Mouse (Mus musculus) heart, postnatal 0 days (tissue): ENCODE results near the gene Ptpro. TPM values are rescaled to one million over a fixed set of nuclear protein-coding genes. Genes with fewer than 3 reads are reported as not detected.
A peak's percentile ranks its signal among the peaks of the same experiment; 100 is the strongest.

Source experiments
- ATAC-seq: fragments of 200-750 bp; cut with Nextera tagmentation; 2 replicates; pipeline ENCODE4 v1.8.0; 2017; ENCODE audit warnings: low read depth, moderate number of reproducible peaks, moderate library complexity; ENCODE audit not compliant: insufficient read depth
- DNase-seq: peaks from one replicate; pipeline ENCODE4 v3.0.0-alpha.2; 2016; ENCODE audit warnings: low spot score
- H3K27ac ChIP-seq: fragments of 300-500 bp; sonication (generic); 2 replicates; pipeline ENCODE4 v1.5.1; 2014; ENCODE audit warnings: low read depth, mild to moderate bottlenecking
- H3K27me3 ChIP-seq: fragments of 300-500 bp; sonication (generic); 2 replicates; pipeline ENCODE4 v1.6.1; 2014; ENCODE audit warnings: low read length, mixed read lengths; ENCODE audit not compliant: control insufficient read depth, insufficient read depth
- H3K36me3 ChIP-seq: fragments of 300-500 bp; sonication (generic); replicated peaks from 2 replicates; pipeline ENCODE4 v1.6.1; 2014; ENCODE audit warnings: low read length, mixed read lengths; ENCODE audit not compliant: control insufficient read depth, insufficient read depth
- H3K4me1 ChIP-seq: fragments of 300-500 bp; sonication (generic); 2 replicates; pipeline ENCODE4 v1.6.1; 2014; ENCODE audit warnings: antibody characterized with exemption; ENCODE audit not compliant: control insufficient read depth, insufficient read depth
- H3K4me2 ChIP-seq: fragments of 300-500 bp; sonication (generic); 2 replicates; pipeline ENCODE4 v1.6.1; 2014; ENCODE audit warnings: low read depth, mild to moderate bottlenecking, low read length, moderate library complexity
- H3K4me3 ChIP-seq: fragments of 300-500 bp; sonication (generic); 2 replicates; pipeline ENCODE4 v1.5.1; 2014; ENCODE audit warnings: low read depth, low read length
- H3K9ac ChIP-seq: fragments of 300-500 bp; sonication (generic); replicated peaks from 2 replicates; pipeline ENCODE4 v1.6.1; 2014; ENCODE audit warnings: low read depth, low read length, mixed read lengths
- H3K9me3 ChIP-seq: fragments of 300-500 bp; sonication (generic); replicated peaks from 2 replicates; pipeline ENCODE4 v1.6.1; 2016; ENCODE audit warnings: low read length; ENCODE audit not compliant: control insufficient read depth
- CTCF ChIP-seq: IDR thresholded peaks from 2 replicates; pipeline ENCODE4 v1.5.1; 2016; ENCODE audit warnings: antibody characterized with exemption, control low read depth, low read depth
- EP300 ChIP-seq: IDR thresholded peaks from 2 replicates; pipeline ENCODE4 v1.6.1; 2016; ENCODE audit warnings: antibody characterized with exemption, low read depth
- WGBS: fragments of 180-500 bp; shearing (Covaris S2); extraction: QIAGEN DNeasy Blood & Tissue Kit; methylation state at CpG from one replicate; pipeline ENCODE4 v1.1.7; 2014; 5-methylcytosine and 5-hydroxymethylcytosine counted together
- polyA plus RNA-seq: library from polyadenylated mRNA; unstranded; fragments of >200 nt; fragmentation: Nextera tagmentation; extraction: Ambion mirVana; gene quantifications from 2 replicates; pipeline ENCODE4 v1.2.1, GENCODE M21; 2015
- total RNA-seq: library from RNA; depleted of rRNA; stranded (reverse); fragments of >200 nt; gene quantifications from 2 replicates; pipeline ENCODE4 v1.2.3, GENCODE M21; 2014; ENCODE audit warnings: low replicate concordance

Gene Ptpro
- total and polyA plus RNA-seq, 2 experiments from 2014 or later, result 2.3 to 3.6 TPM

DNA sequence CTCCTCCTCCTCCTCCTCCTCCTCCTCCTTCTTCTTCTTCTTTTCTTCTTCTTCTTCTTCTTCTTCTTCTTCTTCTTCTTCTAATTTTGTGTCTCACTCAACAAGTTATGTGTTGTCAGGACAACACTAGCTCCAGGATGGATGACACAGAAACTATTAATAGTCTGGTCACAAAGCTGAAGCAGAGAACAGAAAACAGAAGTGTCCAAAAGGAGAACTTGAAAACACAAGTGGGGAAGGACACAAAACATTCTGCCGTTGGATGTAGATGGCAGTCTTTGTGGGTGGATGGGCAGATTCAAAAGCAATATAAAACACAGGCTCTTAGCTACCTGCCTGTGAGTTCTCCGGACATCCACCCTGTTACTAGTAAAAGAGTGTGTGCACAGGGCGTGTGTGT lies 158.4 kb downstream of the Ptpro start:
- Histone ChIP-seq H3K9me3 (no peaks in the 10 kb centered on the region), H3K9ac (no peak overlapping the region), H3K27ac (peak overlapping the region; percentile 64), H3K36me3 (no peaks in the 10 kb centered on the region), H3K4me1 (no peaks in the 10 kb centered on the region), H3K4me2 (peak overlapping the region; percentile 51), H3K27me3 (no peaks in the 10 kb centered on the region), H3K4me3 (0 out of 2 replicates have a peak overlapping the region, but pooled peaks have one; percentile 4)
- ATAC-seq (peak; percentile 69), DNase-seq (peak; percentile 64)
- 36% methylated on average over 3 of the region's 3 CpGs for WGBS
- TF ChIP-seq EP300 (no peak), CTCF (no peak)

- Histone ChIP-seq H3K27me3 (no peaks in the 10 kb centered on the region), H3K4me3 (no peak overlapping the region), H3K4me1 (no peaks in the 10 kb centered on the region), H3K27ac (no peak overlapping the region), H3K9me3 (no peaks in the 10 kb centered on the region), H3K36me3 (no peaks in the 10 kb centered on the region), H3K4me2 (no peak overlapping the region), H3K9ac (no peak overlapping the region)
- WGBS, result 80% methylated on average over 2 of the region's 2 CpGs
- DNase-seq (no peak), ATAC-seq (no peak)
- TF ChIP-seq EP300 (no peak), CTCF (no peak)
These were observed 159.8 kb downstream of the Ptpro start for GRCm38 (mm10) chr6:137411901-137412378.

DNA sequence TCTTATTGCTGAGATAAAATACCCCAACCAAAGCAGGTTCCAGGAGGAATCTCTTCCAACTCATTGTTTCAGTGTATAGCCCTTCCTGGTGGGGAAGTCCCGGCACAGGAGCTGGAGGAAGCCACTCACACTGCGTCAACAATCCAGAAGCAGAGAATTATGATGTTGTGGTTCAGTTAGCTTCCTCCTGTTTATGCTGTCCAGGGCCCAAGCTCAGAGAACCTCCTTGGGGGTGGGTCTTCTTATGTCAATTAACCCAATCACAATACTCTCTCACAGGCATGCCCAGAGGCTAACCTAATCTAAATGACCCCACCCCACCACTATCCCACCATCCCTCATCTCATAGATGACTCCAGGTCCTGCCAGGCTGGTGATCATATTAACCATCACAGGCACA lies 160.9 kb downstream of the Ptpro start:
- no peak overlapping the region for H3K9ac ChIP-seq
- H3K4me2 ChIP-seq, result no peak overlapping the region
- TF ChIP-seq CTCF (no peak), EP300 (no peak)
- H3K4me1 ChIP-seq, result no peaks in the 10 kb centered on the region
- 53% methylated on average over 2 of the region's 2 CpGs for WGBS
- no peak overlapping the region for H3K27ac ChIP-seq
- DNase-seq, result no peak
- no peak overlapping the region for H3K4me3 ChIP-seq
- H3K36me3 ChIP-seq, result no peaks in the 10 kb centered on the region
- no peaks in the 10 kb centered on the region for H3K9me3 ChIP-seq
- no peak for ATAC-seq
- H3K27me3 ChIP-seq, result no peaks in the 10 kb centered on the region

- H3K4me2 ChIP-seq, result no peak overlapping the region
- H3K4me1 ChIP-seq, result no peaks in the 10 kb centered on the region
- H3K36me3 ChIP-seq, result no peaks in the 10 kb centered on the region
- no peaks in the 10 kb centered on the region for H3K9me3 ChIP-seq
- H3K4me3 ChIP-seq, result no peak overlapping the region
- ATAC-seq (peak; percentile 72; the same call in 1 of the 2 replicates), DNase-seq (no peak)
- no peaks in the 10 kb centered on the region for H3K27me3 ChIP-seq
- no peak overlapping the region for H3K9ac ChIP-seq
- 52% methylated on average over 13 of the region's 13 CpGs for WGBS
- no peak overlapping the region for H3K27ac ChIP-seq
- peak; percentile 72 for TF ChIP-seq CTCF
- no peak for TF ChIP-seq EP300
These were observed 162.6 kb downstream of the Ptpro start for GRCm38 (mm10) chr6:137414531-137415405.

- Histone ChIP-seq H3K27ac (no peak overlapping the region), H3K9me3 (no peaks in the 10 kb centered on the region), H3K36me3 (no peaks in the 10 kb centered on the region), H3K9ac (no peak overlapping the region), H3K4me2 (no peak overlapping the region), H3K4me1 (peaks cover 6% of the 10 kb centered on the region), H3K27me3 (no peaks in the 10 kb centered on the region), H3K4me3 (no peak overlapping the region)
- no peak for ATAC-seq
- TF ChIP-seq CTCF, result no peak
- no peak for TF ChIP-seq EP300
- WGBS, result 80% methylated on average over 4 of the region's 4 CpGs
- DNase-seq, result no peak
These were observed 170.7 kb downstream of the Ptpro start for GRCm38 (mm10) chr6:137422777-137423176.

DNA sequence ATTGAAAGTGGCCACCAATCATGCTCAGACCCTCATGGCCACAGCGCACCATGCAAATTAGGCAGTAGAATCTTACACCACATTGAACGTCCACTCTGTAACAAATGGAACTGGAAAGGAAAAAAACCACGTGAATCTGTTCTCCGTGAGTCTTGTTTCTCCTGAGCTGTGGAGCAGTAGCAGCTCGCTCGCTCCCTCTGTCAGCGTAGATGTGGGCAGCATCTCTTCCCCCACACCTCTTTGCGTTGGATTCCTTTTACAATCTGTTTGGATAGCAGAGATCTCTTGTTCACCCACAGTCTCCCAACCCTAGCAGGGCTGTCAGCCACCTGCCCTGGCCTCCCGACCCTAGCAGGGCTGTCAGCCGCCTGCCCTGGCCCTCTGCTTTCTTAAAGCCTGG lies 171.7 kb downstream of the Ptpro start:
- no peak for DNase-seq
- Histone ChIP-seq H3K4me3 (no peak overlapping the region), H3K4me1 (peaks cover 6% of the 10 kb centered on the region), H3K27me3 (no peaks in the 10 kb centered on the region), H3K27ac (no peak overlapping the region), H3K9ac (no peak overlapping the region), H3K4me2 (no peak overlapping the region), H3K9me3 (no peaks in the 10 kb centered on the region), H3K36me3 (no peaks in the 10 kb centered on the region)
- ATAC-seq, result no peak
- WGBS, result 77% methylated on average over 10 of the region's 10 CpGs
- TF ChIP-seq EP300 (no peak), CTCF (no peak)
